Mouse (Mus musculus): ENCODE results near the gene Bsg.

DNA sequence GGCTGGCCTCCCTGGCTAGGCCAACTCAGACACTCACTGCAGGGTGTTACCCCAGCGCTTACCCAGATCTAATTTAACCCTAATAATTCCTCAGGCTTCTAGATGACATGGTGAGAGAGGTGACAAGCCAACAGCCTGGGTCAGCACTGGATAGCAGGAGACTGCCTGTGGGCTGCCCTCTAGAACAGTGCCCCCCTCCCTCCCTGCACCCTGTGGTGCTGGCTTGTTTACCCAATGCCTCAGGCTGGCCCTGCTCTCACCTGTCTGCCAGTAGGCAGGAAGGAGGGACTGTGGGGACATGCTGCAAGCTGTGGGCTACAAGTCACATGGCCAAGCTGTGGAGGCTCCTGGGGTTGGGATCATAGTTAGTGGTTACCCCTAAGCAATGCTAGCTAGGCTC lies 2.9 kb downstream of the Bsg start:
- TF ChIP-seq MAX (IDR thresholded peaks at IDR 0.05; ENCODE audit: low read length) (no peak), ZKSCAN1 (IDR thresholded peaks at IDR 0.05; ENCODE audit: low read depth, low read length) (no peak), CTCF (IDR thresholded peaks at IDR 0.05 in 2 of 3, conservative IDR thresholded peaks at IDR 0.05 in 1 of 3; ENCODE audit: control insufficient read depth in 1 of 3, insufficient read depth in 1 of 3, low read depth in 2 of 3, low read length in 3 of 3, poor library complexity in 1 of 3, severe bottlenecking in 1 of 3) (no peak), NELFE (IDR thresholded peaks at IDR 0.05; ENCODE audit: low read depth, low read length) (no peak)
